ENCODE assay signal across 10 mouse cellular contexts in genomic region chr6:83779026-83779425, GRCm38 (mm10). TPM values are rescaled to one million over a fixed set of nuclear protein-coding genes. Genes with fewer than 3 reads are reported as not detected.
DNase-seq lines count a peak whose midpoint lies in the region; ATAC-seq and TF ChIP-seq lines count a peak whose summit lies in the region.
"Had no signal": no experiment of that assay in that cellular context is flagged by ENCODE, and none has a peak within 500 bp of the region (broad histone marks: within the 10 kb centered on the region; RNA-seq: fewer than 3 reads in every experiment).

No protein-coding gene starts in this region.

- TF ChIP-seq POLR2A in heart, adult 2 months (IDR thresholded peaks at IDR 0.05; ENCODE audit: insufficient read depth, low read depth, low read length), result no peak

- peak; percentile 45 to 62 for DNase-seq in heart, adult 2 months
- DNase-seq in urinary bladder, postnatal 36 days (ENCODE audit: low spot score in 2 of 2), result peak; percentile 19 to 45
- no peak for DNase-seq in urinary bladder, adult 2 months (ENCODE audit: low spot score)
- DNase-seq in cerebellum, adult 9-11 months, result peak; percentile 41
- DNase-seq in hindbrain, postnatal 0 days (ENCODE audit: low spot score), result peak; percentile 66
- peak; percentile 53 to 71 for DNase-seq in lung, postnatal 4 days
- peak; percentile 60 for DNase-seq in thymus, postnatal 25 days

- no peak overlapping the region for H3K4me2 ChIP-seq in heart, embryonic 11.5 days
- H3K4me2 ChIP-seq in hindbrain, postnatal 0 days (ENCODE audit: low read depth, low read length), result no peak overlapping the region

- no peaks in the 10 kb centered on the region for H3K79me2 ChIP-seq in heart, adult 2 months (replicated peaks; ENCODE audit: control insufficient read depth, insufficient read depth, low read length)

- intact Hi-C loops in heart, adult 2 months (cut with DNase I), result loop anchor here (2.0 to 5.0 kb wide), 4 partner anchors 16 to 133 kb away; partner anchors contain the start of genes Nagk and Paip2b

- TF ChIP-seq CTCF in heart, adult 2 months (IDR thresholded peaks at IDR 0.05), result peak; percentile 80
- peak; percentile 87 for TF ChIP-seq CTCF in hindbrain, postnatal 0 days (IDR thresholded peaks at IDR 0.05; ENCODE audit: low read depth)

- peaks cover 3% of the 10 kb centered on the region for H3K4me1 ChIP-seq in heart, adult 2 months (ENCODE audit: control insufficient read depth, insufficient read depth, low read length)
- peaks cover 8% of the 10 kb centered on the region for H3K4me1 ChIP-seq in heart, embryonic 11.5 days (ENCODE audit: control insufficient read depth, insufficient read depth, low read length)
- H3K4me1 ChIP-seq in hindbrain, postnatal 0 days (ENCODE audit: insufficient read depth, low read length), result peaks cover 7% of the 10 kb centered on the region; the same call in 1 of the 2 replicates

- no peaks in the 10 kb centered on the region for H3K36me3 ChIP-seq in heart, adult 2 months (ENCODE audit: control insufficient read depth, insufficient read depth, low read length)
- no peaks in the 10 kb centered on the region for H3K36me3 ChIP-seq in heart, embryonic 11.5 days (ENCODE audit: control insufficient read depth, insufficient read depth, low read length)
- H3K36me3 ChIP-seq in hindbrain, postnatal 0 days (ENCODE audit: insufficient read depth, low read length), result no peaks in the 10 kb centered on the region

- no peak overlapping the region for H3K4me3 ChIP-seq in heart, adult 2 months
- no peak overlapping the region for H3K4me3 ChIP-seq in heart, embryonic 11.5 days (ENCODE audit: low read depth, low read length)
- no peak overlapping the region for H3K4me3 ChIP-seq in hindbrain, postnatal 0 days (ENCODE audit: low read length)

- no peaks in the 10 kb centered on the region for H3K9me3 ChIP-seq in heart, embryonic 11.5 days (replicated peaks; ENCODE audit: control insufficient read depth, low read length)
- H3K9me3 ChIP-seq in hindbrain, postnatal 0 days (ENCODE audit: low read length), result no peaks in the 10 kb centered on the region

- no peak overlapping the region for H3K27ac ChIP-seq in heart, adult 2 months
- H3K27ac ChIP-seq in heart, embryonic 11.5 days (ENCODE audit: low read depth, low read length), result no peak overlapping the region
- no peak overlapping the region for H3K27ac ChIP-seq in hindbrain, postnatal 0 days

- 6% methylated on average over 5 of the region's 5 CpGs for WGBS in heart, adult 2 months
- WGBS in heart, embryonic 11.5 days (ENCODE audit: insufficient replicate concordance), result 9% methylated on average over 5 of the region's 5 CpGs
- WGBS in hindbrain, postnatal 0 days, result 4% methylated on average over 5 of the region's 5 CpGs

- no peak for ATAC-seq in heart, embryonic 11.5 days (replicated peaks; ENCODE audit: insufficient number of reproducible peaks, low FRiP score, low TSS enrichment)
- ATAC-seq in hindbrain, postnatal 0 days, result no peak

- no peaks in the 10 kb centered on the region for H3K27me3 ChIP-seq in heart, adult 2 months (ENCODE audit: control insufficient read depth, insufficient read depth, low read length)
- no peaks in the 10 kb centered on the region for H3K27me3 ChIP-seq in heart, embryonic 11.5 days (ENCODE audit: control insufficient read depth, insufficient read depth, low read length)
- H3K27me3 ChIP-seq in hindbrain, postnatal 0 days (ENCODE audit: insufficient read depth, low read length), result no peaks in the 10 kb centered on the region

- H3K9ac ChIP-seq in heart, adult 2 months (ENCODE audit: low read depth, low read length), result no peak overlapping the region
- no peak overlapping the region for H3K9ac ChIP-seq in heart, embryonic 11.5 days (ENCODE audit: low read depth, low read length)
- H3K9ac ChIP-seq in hindbrain, postnatal 0 days (replicated peaks; ENCODE audit: low read length), result no peak overlapping the region

- 0 out of 2 replicates have a peak, but pooled peaks have one; percentile 48 for TF ChIP-seq EP300 in heart, adult 2 months (IDR thresholded peaks at IDR 0.05; ENCODE audit: insufficient read depth, low read depth, low read length)

RNA-seq across cellular contexts. Expression of gene Tex261, which starts 3.4 kb away (rescaled TPM):
- total RNA-seq in heart, adult 2 months (2021), result 100 to 1,000 TPM in 1 of 2 experiments, 10 to 100 TPM in 1; 90.6 to 102 TPM
- 126 and 156 TPM in 2 replicates for polyA plus RNA-seq in heart, adult 2 months (2012; rRNA removed)
- 56.0 and 69.0 TPM in 2 replicates for polyA plus RNA-seq in heart, embryonic 11.5 days (2014; fragmentation: Nextera tagmentation; extraction: Ambion mirVana)
- 52.7 and 56.9 TPM in 2 replicates for polyA plus RNA-seq in urinary bladder, adult 2 months (2012; rRNA removed)
- total RNA-seq in hindbrain, postnatal 0 days (2014; rRNA removed), result 44.5 and 56.6 TPM in 2 replicates
- 78.3 and 81.1 TPM in 2 replicates for polyA plus RNA-seq in hindbrain, postnatal 0 days (2015; fragmentation: Nextera tagmentation; extraction: Ambion mirVana)

RNA-seq across cellular contexts. Expression of gene Nagk, which starts 15.8 kb away (rescaled TPM):
- 10 to 100 TPM; 16.1 to 18.3 TPM for total RNA-seq in heart, adult 2 months (2021)
- polyA plus RNA-seq in heart, adult 2 months (2012; rRNA removed), result 14.1 and 14.2 TPM in 2 replicates
- polyA plus RNA-seq in heart, embryonic 11.5 days (2014; fragmentation: Nextera tagmentation; extraction: Ambion mirVana), result 46.3 and 50.3 TPM in 2 replicates
- polyA plus RNA-seq in urinary bladder, adult 2 months (2012; rRNA removed), result 40.8 and 50.9 TPM in 2 replicates
- total RNA-seq in hindbrain, postnatal 0 days (2014; rRNA removed), result 58.1 and 70.0 TPM in 2 replicates
- polyA plus RNA-seq in hindbrain, postnatal 0 days (2015; fragmentation: Nextera tagmentation; extraction: Ambion mirVana), result 92.0 and 103 TPM in 2 replicates

RNA-seq across cellular contexts. Expression of gene Ankrd53, which starts 16.6 kb away (rescaled TPM):
- total RNA-seq in heart, adult 2 months (2021), result not detected
- 0.12 TPM in 1 of 2 replicates, not detected in the other for polyA plus RNA-seq in heart, adult 2 months (2012; rRNA removed)
- polyA plus RNA-seq in heart, embryonic 11.5 days (2014; fragmentation: Nextera tagmentation; extraction: Ambion mirVana), result not detected in 2 replicates
- not detected in 2 replicates for polyA plus RNA-seq in urinary bladder, adult 2 months (2012; rRNA removed)
- total RNA-seq in hindbrain, postnatal 0 days (2014; rRNA removed), result not detected in 2 replicates
- polyA plus RNA-seq in hindbrain, postnatal 0 days (2015; fragmentation: Nextera tagmentation; extraction: Ambion mirVana), result 0.10 TPM in 1 of 2 replicates, not detected in the other
- total RNA-seq: left cerebral cortex, postnatal 25 days had no signal
- polyA plus RNA-seq: stomach, embryonic 14.5 days had no signal

RNA-seq across cellular contexts. Expression of gene Atp6v1b1, which starts 36.2 kb away (rescaled TPM):
- total RNA-seq in heart, adult 2 months (2021), result not detected
- polyA plus RNA-seq in heart, adult 2 months (2012; rRNA removed), result 1.4 TPM in 1 of 2 replicates, not detected in the other
- not detected in 2 replicates for polyA plus RNA-seq in heart, embryonic 11.5 days (2014; fragmentation: Nextera tagmentation; extraction: Ambion mirVana)
- polyA plus RNA-seq in urinary bladder, adult 2 months (2012; rRNA removed), result not detected in 2 replicates
- not detected in 2 replicates for total RNA-seq in hindbrain, postnatal 0 days (2014; rRNA removed)
- not detected in 2 replicates for polyA plus RNA-seq in hindbrain, postnatal 0 days (2015; fragmentation: Nextera tagmentation; extraction: Ambion mirVana)
- total RNA-seq: left cerebral cortex, postnatal 25 days had no signal

RNA-seq across cellular contexts. Expression of gene Paip2b, which starts 52.5 kb away (rescaled TPM):
- 10 to 100 TPM; 35.4 to 39.4 TPM for total RNA-seq in heart, adult 2 months (2021)
- polyA plus RNA-seq in heart, adult 2 months (2012; rRNA removed), result 13.4 and 31.8 TPM in 2 replicates
- 16.2 and 16.9 TPM in 2 replicates for polyA plus RNA-seq in heart, embryonic 11.5 days (2014; fragmentation: Nextera tagmentation; extraction: Ambion mirVana)
- 22.8 and 23.1 TPM in 2 replicates for polyA plus RNA-seq in urinary bladder, adult 2 months (2012; rRNA removed)
- total RNA-seq in hindbrain, postnatal 0 days (2014; rRNA removed), result 45.3 and 46.9 TPM in 2 replicates
- polyA plus RNA-seq in hindbrain, postnatal 0 days (2015; fragmentation: Nextera tagmentation; extraction: Ambion mirVana), result 27.9 and 30.8 TPM in 2 replicates
